24 mouse cellular contexts compared by ENCODE assay signal in genomic region chr2:25080076-25080475, GRCm38 (mm10). TPM values are rescaled to one million over a fixed set of nuclear protein-coding genes. Genes with fewer than 3 reads are reported as not detected.
DNase-seq lines count a peak whose midpoint lies in the region; ATAC-seq and TF ChIP-seq lines count a peak whose summit lies in the region.
"Had no signal": no experiment of that assay in that cellular context is flagged by ENCODE, and none has a peak within 500 bp of the region (broad histone marks: within the 10 kb centered on the region; RNA-seq: fewer than 3 reads in every experiment).

Entpd8 (plus strand) TSS chr2:25080304.

- TF ChIP-seq CTCF in intestine, postnatal 0 days (IDR thresholded peaks at IDR 0.05; ENCODE audit: low read depth), result peak; percentile 39
- no peak for TF ChIP-seq CTCF in layer of hippocampus, adult 2 months (conservative IDR thresholded peaks at IDR 0.05)

- WGBS in intestine, postnatal 0 days, result 39% methylated on average over 5 of the region's 5 CpGs
- WGBS in kidney, embryonic 15.5 days, result 53% methylated on average over 5 of the region's 5 CpGs
- WGBS in liver, embryonic 11.5 days, result 51% methylated on average over 5 of the region's 5 CpGs
- WGBS in stomach, embryonic 15.5 days, result 50% methylated on average over 5 of the region's 5 CpGs

- no peaks in the 10 kb centered on the region for H3K27me3 ChIP-seq in intestine, postnatal 0 days (replicated peaks; ENCODE audit: control insufficient read depth, insufficient read depth, low read length)
- no peaks in the 10 kb centered on the region for H3K27me3 ChIP-seq in kidney, embryonic 15.5 days
- H3K27me3 ChIP-seq in liver, embryonic 11.5 days (replicated peaks; ENCODE audit: control insufficient read depth, insufficient read depth, low read length), result no peaks in the 10 kb centered on the region; the same call in 1 of the 2 replicates
- H3K27me3 ChIP-seq in stomach, embryonic 15.5 days (replicated peaks), result no peaks in the 10 kb centered on the region
- H3K27me3 ChIP-seq: hindbrain, embryonic 15.5 days; lung, embryonic 15.5 days; midbrain, embryonic 13.5 days had no signal

- H3K4me2 ChIP-seq in intestine, postnatal 0 days (replicated peaks; ENCODE audit: low read depth), result peak within 1 kb of the TSS; percentile 64
- no peak within 1 kb of the TSS for H3K4me2 ChIP-seq in kidney, embryonic 15.5 days
- H3K4me2 ChIP-seq in liver, embryonic 11.5 days, result 0 out of 2 replicates have a peak within 1 kb of the TSS, but pooled peaks have one; percentile 1
- H3K4me2 ChIP-seq in stomach, embryonic 15.5 days, result no peak within 1 kb of the TSS
- H3K4me2 ChIP-seq: hindbrain, embryonic 15.5 days; lung, embryonic 15.5 days; midbrain, embryonic 13.5 days had no signal

- H3K9ac ChIP-seq in intestine, postnatal 0 days (ENCODE audit: low read depth, low read length), result peak within 1 kb of the TSS; percentile 43
- H3K9ac ChIP-seq in kidney, embryonic 15.5 days, result no peak within 1 kb of the TSS
- no peak within 1 kb of the TSS for H3K9ac ChIP-seq in liver, embryonic 11.5 days (ENCODE audit: low read depth, low read length)
- no peak within 1 kb of the TSS for H3K9ac ChIP-seq in stomach, embryonic 15.5 days
- H3K9ac ChIP-seq: hindbrain, embryonic 15.5 days; lung, embryonic 15.5 days; midbrain, embryonic 13.5 days had no signal

- H3K9me3 ChIP-seq in intestine, postnatal 0 days (ENCODE audit: control insufficient read depth), result no peaks in the 10 kb centered on the region
- H3K9me3 ChIP-seq in kidney, embryonic 15.5 days (replicated peaks), result no peaks in the 10 kb centered on the region
- H3K9me3 ChIP-seq in liver, embryonic 11.5 days (ENCODE audit: control insufficient read depth, low read length), result no peaks in the 10 kb centered on the region
- H3K9me3 ChIP-seq in stomach, embryonic 15.5 days, result no peaks in the 10 kb centered on the region
- H3K9me3 ChIP-seq: heart, embryonic 10.5 days; hindbrain, embryonic 15.5 days; limb, embryonic 10.5 days; lung, embryonic 15.5 days; midbrain, embryonic 13.5 days had no signal

- peak within 1 kb of the TSS; percentile 87 for H3K27ac ChIP-seq in intestine, postnatal 0 days (ENCODE audit: low read depth, low read length)
- peak within 1 kb of the TSS; percentile 60; the same call in 1 of the 2 replicates for H3K27ac ChIP-seq in kidney, embryonic 15.5 days
- H3K27ac ChIP-seq in liver, embryonic 11.5 days (ENCODE audit: low read depth, low read length), result no peak within 1 kb of the TSS
- peak within 1 kb of the TSS; percentile 46; the same call in 1 of the 2 replicates for H3K27ac ChIP-seq in stomach, embryonic 15.5 days
- H3K27ac ChIP-seq in layer of hippocampus, adult 2 months, result no peak within 1 kb of the TSS
- H3K27ac ChIP-seq: heart, embryonic 10.5 days; hindbrain, embryonic 15.5 days; limb, embryonic 10.5 days; lung, embryonic 15.5 days; midbrain, embryonic 13.5 days had no signal

- ATAC-seq in intestine, postnatal 0 days, result peak; percentile 82
- ATAC-seq in kidney, embryonic 15.5 days (replicated peaks; ENCODE audit: low FRiP score), result peak; percentile 85
- ATAC-seq in liver, embryonic 11.5 days (replicated peaks; ENCODE audit: low FRiP score), result no peak
- peak; percentile 35; the same call in 1 of the 2 replicates for ATAC-seq in stomach, embryonic 15.5 days (ENCODE audit: insufficient read depth, low FRiP score, low read depth)
- ATAC-seq: activated CD4-positive, CD25-positive, alpha-beta regulatory T cell, adult 4 months; midbrain, embryonic 13.5 days; Patski had no signal

- peak within 1 kb of the TSS; percentile 30 for H3K4me3 ChIP-seq in intestine, postnatal 0 days (ENCODE audit: low read depth, low read length)
- H3K4me3 ChIP-seq in kidney, embryonic 15.5 days (replicated peaks), result no peak within 1 kb of the TSS
- no peak within 1 kb of the TSS for H3K4me3 ChIP-seq in liver, embryonic 11.5 days (ENCODE audit: low read depth, low read length)
- no peak within 1 kb of the TSS for H3K4me3 ChIP-seq in stomach, embryonic 15.5 days (replicated peaks)
- H3K4me3 ChIP-seq in layer of hippocampus, adult 2 months, result no peak within 1 kb of the TSS
- H3K4me3 ChIP-seq: heart, embryonic 10.5 days; hindbrain, embryonic 15.5 days; limb, embryonic 10.5 days; lung, embryonic 15.5 days; midbrain, embryonic 13.5 days had no signal

- no peak for DNase-seq in liver, embryonic 11.5 days (ENCODE audit: low spot score)
- no peak for DNase-seq in layer of hippocampus, adult 2 months (ENCODE audit: low spot score in 2 of 2)
- no peak for DNase-seq in left cerebral cortex, adult 9 months (ENCODE audit: low spot score in 2 of 2)
- DNase-seq in spleen, adult 12 weeks (ENCODE audit: low spot score), result no peak
- DNase-seq: adrenal gland, postnatal 25 days; cerebellum, adult 9-11 months; gastrocnemius, postnatal 14 days; retina, postnatal 1 day; spleen, adult 18-20 months had no signal

- H3K36me3 ChIP-seq in intestine, postnatal 0 days (ENCODE audit: control insufficient read depth, insufficient read depth), result no peaks in the 10 kb centered on the region; the same call in 1 of the 2 replicates
- H3K36me3 ChIP-seq in kidney, embryonic 15.5 days, result no peaks in the 10 kb centered on the region
- no peaks in the 10 kb centered on the region for H3K36me3 ChIP-seq in liver, embryonic 11.5 days (ENCODE audit: control insufficient read depth, insufficient read depth, low read length)
- H3K36me3 ChIP-seq in stomach, embryonic 15.5 days, result no peaks in the 10 kb centered on the region
- H3K36me3 ChIP-seq: heart, embryonic 10.5 days; hindbrain, embryonic 15.5 days; limb, embryonic 10.5 days; lung, embryonic 15.5 days; midbrain, embryonic 13.5 days had no signal

- H3K4me1 ChIP-seq in intestine, postnatal 0 days (replicated peaks; ENCODE audit: control insufficient read depth, insufficient read depth, low read length), result no peaks in the 10 kb centered on the region
- H3K4me1 ChIP-seq in kidney, embryonic 15.5 days, result peaks cover 9% of the 10 kb centered on the region; the same call in 1 of the 2 replicates
- no peaks in the 10 kb centered on the region for H3K4me1 ChIP-seq in liver, embryonic 11.5 days (replicated peaks; ENCODE audit: control insufficient read depth, insufficient read depth, low read length)
- H3K4me1 ChIP-seq in stomach, embryonic 15.5 days, result 0 out of 2 replicates have a peak, but pooled peaks cover 4% of the 10 kb centered on the region
- H3K4me1 ChIP-seq: heart, embryonic 10.5 days; hindbrain, embryonic 15.5 days; limb, embryonic 10.5 days; lung, embryonic 15.5 days; midbrain, embryonic 13.5 days had no signal

RNA-seq across cellular contexts. Expression of gene Entpd8, which starts in this region (rescaled TPM):
- polyA plus RNA-seq in intestine, postnatal 0 days (2015; fragmentation: Nextera tagmentation; extraction: Ambion mirVana), result 24.6 and 25.9 TPM in 2 replicates
- polyA plus RNA-seq in kidney, embryonic 15.5 days (2015; fragmentation: Nextera tagmentation; extraction: Ambion mirVana), result 5.0 and 5.3 TPM in 2 replicates
- polyA plus RNA-seq in liver, embryonic 11.5 days (2014; fragmentation: Nextera tagmentation; extraction: Ambion mirVana), result 0.90 and 1.7 TPM in 2 replicates
- polyA plus RNA-seq in stomach, embryonic 15.5 days (2015; fragmentation: Nextera tagmentation; extraction: Ambion mirVana), result 2.5 and 2.8 TPM in 2 replicates
- total RNA-seq in layer of hippocampus, adult 2 months (2021), result not detected
- total RNA-seq: adrenal gland, postnatal 25 days; gastrocnemius, postnatal 14 days; heart, postnatal 25 days; layer of hippocampus, adult 8-10 months; left cerebral cortex, adult 18-20 months; neutrophil, adult 5-6 weeks had no signal
- polyA plus RNA-seq: activated CD4-positive, CD25-positive, alpha-beta regulatory T cell, adult 4 months; forebrain, embryonic 11.5 days; limb, embryonic 10.5 days; midbrain, embryonic 13.5 days; Patski had no signal

Comparison
In these comparisons a context has a peak if more than half of its experiments do, and no peak if none do; other contexts are left out.
1. H3K27ac ChIP-seq: peak in intestine, postnatal 0 days (single experiment), kidney, embryonic 15.5 days (single experiment) and stomach, embryonic 15.5 days (single experiment); none in liver, embryonic 11.5 days (single experiment) and layer of hippocampus, adult 2 months (single experiment).
2. H3K4me2 ChIP-seq: peak in intestine, postnatal 0 days (single experiment) and liver, embryonic 11.5 days (single experiment); none in kidney, embryonic 15.5 days (single experiment) and stomach, embryonic 15.5 days (single experiment).